Mouse (Mus musculus) small intestine, adult 2 months (tissue): ENCODE results near the gene Paqr3.

ENCODE experiments used
- CTCF ChIP-seq: fragments of 200-500 bp; IDR thresholded peaks from 2 replicates; pipeline ENCODE4 v1.5.1; 2012; ENCODE audit warnings: low read depth, mild to moderate bottlenecking, control low read depth, inconsistent platforms, low read length, moderate library complexity, mixed read lengths; ENCODE audit not compliant: insufficient replicate concordance, insufficient read length; ENCODE audit errors: extremely low read depth
- POLR2A ChIP-seq: fragments of 200-500 bp; IDR thresholded peaks from 2 replicates; pipeline ENCODE4 v1.6.1; 2012; ENCODE audit warnings: low read depth, mild to moderate bottlenecking, control low read depth, inconsistent platforms, low read length, moderate library complexity

- no peak for TF ChIP-seq CTCF
- no peak for TF ChIP-seq POLR2A
These were observed 15.9 kb upstream of the Paqr3 start for GRCm38 (mm10) chr5:97127284-97127683.
